Mouse (Mus musculus) ovary, postnatal 14 days (tissue): ENCODE data around the gene Nudt4.

Experiments used
- DNase-seq: peaks from one replicate; pipeline ENCODE4 v3.0.0; 2022; ENCODE audit warnings: low spot score

Nudt4 gene

DNA sequence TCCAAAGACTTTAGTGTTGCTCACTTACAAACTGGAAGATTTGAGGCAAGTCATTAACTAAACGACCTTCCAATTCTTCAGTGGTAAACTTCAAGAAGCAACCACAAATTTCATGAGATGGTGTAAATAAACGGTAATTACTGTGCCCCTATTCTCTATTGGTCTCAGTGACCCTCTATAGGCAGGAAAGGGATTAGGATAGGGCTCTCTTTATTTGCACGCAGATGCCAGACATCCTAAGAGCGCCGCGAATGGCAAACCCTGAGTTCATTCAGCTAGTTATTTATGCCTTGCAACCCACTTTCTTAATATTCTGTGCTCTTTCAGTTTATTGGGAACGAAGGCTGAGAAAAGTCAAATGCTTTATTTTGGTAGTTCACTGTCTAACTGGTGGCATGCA, 62.9 kb downstream of the Nudt4 start:
- DNase-seq = no peak
